Mouse (Mus musculus) heart, adult 2 months (tissue): Measurements from ENCODE around the gene Ihh.

ENCODE experiments used
- CTCF ChIP-seq: fragments of 200-600 bp; IDR thresholded peaks from 2 replicates; pipeline ENCODE4 v1.8.1; 2022; ENCODE audit warnings: antibody characterized with exemption, mild to moderate bottlenecking, moderate library complexity
- EP300 ChIP-seq: fragments of 200-500 bp; IDR thresholded peaks from 2 replicates; pipeline ENCODE4 v1.6.1; 2011; ENCODE audit warnings: low read depth, low read length, control low read depth; ENCODE audit not compliant: insufficient read depth
- POLR2A ChIP-seq: fragments of 200-500 bp; IDR thresholded peaks from 2 replicates; pipeline ENCODE4 v1.6.1; 2011; ENCODE audit warnings: mild to moderate bottlenecking, low read depth, low read length, control low read depth; ENCODE audit not compliant: insufficient read depth

GRCm38 (mm10) chr1:74964494-74965215 lies 13.2 kb upstream of the Ihh start:
- TF ChIP-seq EP300 (peak; percentile 43; the same call in 1 of the 2 replicates), CTCF (peak; percentile 83), POLR2A (no peak)
